Mouse (Mus musculus) neutrophil, adult 5-6 weeks (primary cell): ENCODE results near the gene D430042O09Rik. TPM values are rescaled to one million over a fixed set of nuclear protein-coding genes. Genes with fewer than 3 reads are reported as not detected.
"Not testable (repeated sequence)": the region's sequence is repeated elsewhere in the genome, so short reads cannot be mapped to it uniquely, and the experiment has no call there.

ENCODE experiments used
- ATAC-seq: fragments of 151-379, 151-347 bp; 2 replicates; pipeline ENCODE4 v1.8.0; 2017; ENCODE audit warnings: mild to moderate bottlenecking, moderate TSS enrichment; ENCODE audit not compliant: insufficient number of reproducible peaks, poor library complexity, low FRiP score, severe bottlenecking; ENCODE audit errors: extremely low read depth
- total RNA-seq: library from RNA; stranded (forward); fragments of 200-1000 nt; gene quantifications from 2 replicates; pipeline ENCODE4 v1.2.3, GENCODE M21; 2017

D430042O09Rik gene
- total RNA-seq: 14.0 and 17.1 TPM in 2 replicates

GRCm38 (mm10) chr7:125707593-125708022 lies at the start of gene D430042O09Rik, which contains the start of gene Gtf3c1:
Gene D430042O09Rik (plus strand): TSS chr7:125707888.
Gene Gtf3c1 (minus strand): TSS chr7:125707780.
- ATAC-seq: peak; percentile 99

DNA sequence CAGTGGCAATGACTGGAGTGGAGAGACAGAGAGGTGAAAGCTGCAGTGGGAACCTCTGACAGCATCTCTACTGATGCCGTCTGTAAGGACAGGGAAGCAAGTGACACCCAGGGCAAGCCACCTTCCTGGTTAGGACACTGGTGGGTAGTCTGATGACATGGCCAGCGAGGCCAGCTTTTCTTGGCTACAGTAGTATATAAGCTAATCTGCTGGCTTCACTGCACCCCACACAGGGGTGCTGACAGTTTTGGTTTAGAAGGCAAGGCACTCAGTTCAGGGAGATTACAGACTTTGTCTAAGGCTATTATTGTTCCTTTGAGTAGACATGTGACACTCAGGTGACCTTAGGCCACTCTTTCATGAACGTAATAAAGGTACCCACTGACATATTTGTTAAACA lies 44.0 kb upstream of the D430042O09Rik start:
- ATAC-seq: no peak

- no peak for ATAC-seq
Observed at GRCm38 (mm10) chr7:125670865-125671264, 36.8 kb upstream of the D430042O09Rik start.

- ATAC-seq: no peak
Observed at GRCm38 (mm10) chr7:125671396-125671795, 36.3 kb upstream of the D430042O09Rik start.

GRCm38 (mm10) chr7:125674916-125675315 lies 32.8 kb upstream of the D430042O09Rik start:
- peak; percentile 50 for ATAC-seq

DNA sequence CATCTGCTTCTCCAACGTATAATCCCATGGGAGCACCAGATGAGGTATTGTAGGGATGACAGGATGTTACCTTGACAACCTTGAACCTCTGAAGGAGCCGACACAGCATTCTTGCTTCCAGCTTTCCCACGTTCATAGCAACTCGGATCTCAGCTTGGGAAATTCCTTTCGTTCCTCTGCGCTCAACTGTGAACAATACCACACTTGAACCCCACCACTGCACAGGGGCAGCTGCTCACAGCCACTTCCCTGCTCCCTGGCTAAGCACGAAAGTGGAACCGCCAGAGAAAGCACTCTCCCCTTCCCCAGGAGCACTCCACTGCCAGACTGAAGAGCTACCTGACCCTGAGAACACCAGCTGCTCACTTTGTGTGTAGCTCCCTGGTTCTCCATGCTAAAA lies 28.9 kb upstream of the D430042O09Rik start:
- no peak for ATAC-seq

DNA sequence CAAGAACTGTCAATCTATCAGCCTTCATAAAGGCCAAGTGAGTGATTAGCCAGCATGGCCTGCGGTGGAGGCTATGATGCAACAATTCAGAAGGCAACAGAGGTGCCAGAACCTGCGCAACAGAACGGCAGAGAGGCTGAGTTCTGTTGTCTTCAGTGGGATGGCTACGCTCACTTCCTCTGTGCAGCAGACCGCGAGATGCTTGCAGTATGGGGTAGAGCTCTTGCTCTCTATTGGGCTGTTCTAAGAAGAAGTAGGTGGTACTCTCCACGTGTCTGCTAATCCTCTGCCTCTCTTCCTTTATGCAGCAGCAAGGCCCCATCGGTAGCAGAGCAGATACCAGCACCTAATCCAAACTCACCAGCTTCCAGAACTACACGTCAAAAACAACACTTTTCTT lies 27.8 kb upstream of the D430042O09Rik start:
- ATAC-seq: peak; percentile 70

DNA sequence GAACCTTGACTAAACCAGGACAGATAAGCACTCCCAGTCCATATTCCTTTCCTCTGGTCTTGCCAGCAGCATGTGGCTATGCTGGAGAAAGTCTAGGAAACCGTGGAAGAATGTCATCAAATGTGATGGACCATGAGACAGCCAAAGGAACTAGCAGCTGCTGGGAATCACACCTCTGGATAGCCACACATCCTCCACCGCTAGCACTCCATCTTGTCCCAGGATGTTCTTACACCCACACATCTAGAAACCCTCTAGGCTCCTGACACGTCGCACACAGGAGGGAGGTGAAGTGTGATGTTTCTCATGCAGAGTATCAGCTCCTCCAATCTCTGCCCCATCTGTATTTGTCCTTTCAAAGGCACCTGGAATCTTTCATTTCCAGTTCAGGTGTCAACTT lies 17.2 kb upstream of the D430042O09Rik start:
- ATAC-seq: no peak

- ATAC-seq: no peak
Observed at GRCm38 (mm10) chr7:125694056-125694455, 13.6 kb upstream of the D430042O09Rik start.

GRCm38 (mm10) chr7:125702791-125703190 lies 4.9 kb upstream of the D430042O09Rik start:
- no peak for ATAC-seq

DNA sequence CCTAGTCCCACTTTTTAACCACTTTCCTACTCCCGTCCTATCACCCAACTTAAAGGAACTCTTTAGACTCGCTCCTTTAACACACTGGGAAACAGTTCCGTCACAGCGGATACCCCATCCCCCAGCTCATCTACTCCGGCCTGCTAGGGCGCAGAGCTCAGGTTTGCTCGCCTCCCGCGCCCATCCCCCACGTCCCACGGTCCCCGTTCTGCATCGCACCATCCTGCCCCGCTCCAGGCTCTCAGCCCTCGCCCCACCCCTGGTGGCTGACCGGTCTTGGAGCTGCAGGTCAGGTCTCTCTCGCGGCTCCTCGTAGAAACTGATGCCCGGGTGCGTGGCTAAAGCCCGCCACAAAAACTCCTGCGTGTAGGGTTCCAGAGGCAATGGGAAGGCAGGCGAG lies 502 bp upstream of the D430042O09Rik start:
- 0 out of 2 replicates have a peak, but pooled peaks have one; percentile 10 for ATAC-seq

DNA sequence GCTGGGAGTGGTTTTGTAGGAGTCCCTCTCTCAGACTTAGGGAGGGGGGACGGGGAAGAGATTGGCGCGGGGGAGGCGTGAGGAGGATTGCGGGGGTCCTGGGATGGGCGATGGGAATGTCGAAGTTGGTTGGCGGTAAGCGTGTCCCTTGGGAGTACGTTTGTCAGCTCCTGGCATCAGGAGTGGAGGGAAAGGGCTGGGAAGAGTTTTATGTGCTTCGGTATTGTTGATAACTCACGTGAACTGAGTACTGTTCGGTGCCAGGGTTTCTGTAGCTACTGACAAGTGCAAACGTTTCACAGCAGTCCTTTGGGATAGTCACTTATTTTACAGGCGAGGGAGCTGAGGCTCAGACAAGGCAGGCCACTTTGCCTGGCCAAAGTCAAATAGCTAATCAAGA lies 412 bp downstream of the D430042O09Rik start:
- ATAC-seq: no peak

GRCm38 (mm10) chr7:125713542-125714055 lies 5.9 kb downstream of the D430042O09Rik start:
- ATAC-seq: not testable (repeated sequence)

GRCm38 (mm10) chr7:125714803-125715202 lies 7.1 kb downstream of the D430042O09Rik start:
- ATAC-seq: no peak

GRCm38 (mm10) chr7:125716724-125717123 lies 9.0 kb downstream of the D430042O09Rik start:
- ATAC-seq: no peak

DNA sequence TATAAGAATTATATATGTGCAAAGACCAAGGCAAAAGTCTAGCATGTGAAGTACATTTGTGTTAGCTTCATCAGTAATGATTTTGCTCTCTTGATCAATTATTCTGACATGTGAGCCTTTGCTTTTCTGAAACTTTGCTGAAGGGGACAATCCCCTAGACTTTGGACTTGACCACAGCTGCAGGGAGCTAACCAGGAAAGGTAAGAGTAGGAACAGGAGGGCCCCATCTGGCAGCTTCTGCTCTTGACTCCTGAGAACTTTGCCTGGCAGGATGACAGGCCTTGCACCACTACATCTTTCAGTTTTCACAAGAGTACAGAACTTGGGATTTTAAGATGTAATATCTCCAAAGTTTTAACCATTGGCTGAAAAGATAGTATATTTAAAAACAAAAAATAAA lies 9.9 kb downstream of the D430042O09Rik start:
- no peak for ATAC-seq

DNA sequence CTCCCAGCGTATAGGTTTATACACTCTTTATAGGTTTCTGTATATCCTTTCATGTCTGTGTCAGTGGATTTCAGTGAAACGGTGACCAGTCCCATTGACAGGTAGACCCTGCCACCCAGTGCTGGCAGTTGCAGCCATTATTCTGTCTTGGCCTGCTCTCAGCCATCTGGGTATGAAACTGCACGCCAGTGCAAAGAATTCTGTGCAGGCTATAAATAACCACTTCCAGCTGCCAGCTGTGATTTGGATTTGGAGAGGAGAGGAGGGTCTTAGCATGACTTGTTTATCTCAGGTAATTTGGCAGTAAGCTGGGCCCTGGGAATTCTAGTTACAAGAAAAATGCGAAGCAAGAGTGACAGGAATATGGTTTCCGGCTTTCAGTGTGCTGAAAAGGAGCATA lies 12.7 kb downstream of the D430042O09Rik start:
- ATAC-seq: no peak

DNA sequence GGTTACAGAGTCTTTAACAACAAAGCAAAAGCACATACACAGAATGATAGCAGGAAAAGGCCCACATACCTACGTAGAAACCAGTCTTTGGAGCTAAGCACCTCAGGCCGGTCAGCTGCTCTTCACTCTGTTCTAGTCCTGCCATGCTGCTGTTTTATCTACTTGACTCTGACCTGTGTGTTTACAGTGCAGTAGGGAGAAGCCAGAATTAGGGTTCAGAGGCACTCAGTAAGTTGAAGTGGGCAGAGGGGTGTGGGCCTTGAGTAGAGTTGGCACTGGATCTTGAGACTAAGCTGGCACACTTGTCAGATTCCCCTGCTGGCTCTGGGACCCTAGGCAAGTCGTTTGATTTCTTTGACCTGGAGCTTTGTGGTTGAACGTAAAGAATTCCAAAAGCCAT lies 13.3 kb downstream of the D430042O09Rik start:
- ATAC-seq: no peak

DNA sequence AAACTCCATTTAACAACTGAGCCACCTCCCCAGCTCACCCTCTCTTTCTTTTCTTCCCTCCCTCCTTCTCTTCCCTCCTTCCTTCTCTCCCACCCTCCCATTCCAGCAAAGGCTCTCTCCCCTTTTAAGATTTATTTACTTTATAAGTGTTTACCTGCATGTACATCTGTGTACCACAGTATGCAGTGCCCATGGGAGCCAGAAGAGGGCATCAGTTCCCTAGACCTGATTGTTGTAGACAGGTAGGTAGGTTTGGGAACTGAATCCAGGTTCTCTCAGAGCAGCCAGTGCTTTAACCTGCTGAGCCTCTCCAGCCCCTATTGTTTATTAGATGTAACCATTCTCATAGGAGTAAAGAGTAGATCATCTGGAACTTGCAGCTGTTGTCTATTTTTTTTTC lies 14.4 kb downstream of the D430042O09Rik start:
- no peak for ATAC-seq

DNA sequence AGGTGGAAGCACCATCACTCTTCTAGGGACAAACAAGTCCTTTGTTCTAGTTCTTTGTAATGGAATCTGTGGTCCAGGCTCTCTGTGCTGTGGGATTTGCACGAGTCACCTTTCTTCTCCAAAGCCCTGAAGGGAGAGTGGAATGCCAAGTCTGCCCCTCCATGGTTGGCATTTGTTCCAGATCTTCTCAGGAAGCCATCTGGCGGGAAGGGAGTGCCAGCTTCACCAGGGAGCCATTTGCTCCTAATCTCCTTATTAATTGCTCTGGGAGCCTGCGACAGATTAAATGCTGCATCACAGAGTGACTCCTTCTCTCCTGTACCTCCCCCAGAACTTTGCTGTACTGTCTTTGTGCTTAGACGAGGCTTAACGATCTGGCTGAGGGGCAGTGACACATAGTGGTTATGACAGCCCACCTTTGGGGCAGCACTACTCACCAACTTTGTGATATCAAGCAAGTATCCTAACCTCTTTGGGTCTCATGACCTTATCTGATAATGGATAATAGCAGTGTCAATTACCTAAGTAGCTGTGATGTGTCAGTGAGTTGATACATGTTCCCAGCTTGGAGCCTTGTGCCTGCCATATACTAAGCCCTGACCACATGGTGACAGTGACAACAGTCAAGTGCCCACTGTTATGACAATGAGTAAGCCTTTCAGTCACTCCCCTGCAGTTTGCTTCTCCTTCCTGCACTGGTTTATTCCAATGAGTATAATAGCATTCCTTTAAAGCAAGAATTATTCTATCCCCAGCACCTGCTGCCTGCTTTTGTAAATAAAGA lies 15.7 kb downstream of the D430042O09Rik start:
- ATAC-seq: no peak
